Mouse (Mus musculus): ENCODE results near the gene Myo18a. TPM values are rescaled to one million over a fixed set of nuclear protein-coding genes. Genes with fewer than 3 reads are reported as not detected.

The Myo18a gene
- polyA plus RNA-seq, 1 experiment from 2014 or later, result 31.2 TPM

DNA sequence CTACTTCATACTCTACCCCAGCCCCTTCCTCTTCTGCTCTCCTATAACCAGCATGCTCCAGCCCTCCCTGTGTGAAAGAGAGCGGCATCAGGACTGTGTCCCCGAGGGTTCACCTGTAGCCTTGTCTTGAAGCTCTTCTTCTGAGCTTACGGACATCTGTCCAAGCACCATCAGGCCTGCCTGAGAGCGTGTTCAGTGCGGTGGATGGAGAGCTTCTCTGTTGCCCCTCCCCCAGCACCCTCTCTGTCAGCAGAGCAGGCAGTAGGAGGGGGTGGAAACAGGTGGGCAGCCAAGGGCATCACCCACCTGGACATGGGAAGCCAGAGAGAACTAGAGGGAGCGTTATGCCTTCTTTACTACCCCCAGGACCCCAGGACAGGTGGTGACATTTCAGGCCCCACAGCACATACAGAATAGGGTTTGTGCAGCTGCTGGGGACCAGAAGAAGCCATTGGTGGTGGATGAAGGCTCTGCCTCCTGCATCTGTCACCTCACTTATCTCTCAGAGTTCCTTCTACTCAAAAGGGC, 88.5 kb downstream of the Myo18a start:
- Histone ChIP-seq H3K4me2 (ENCODE audit: low read depth, low read length) (no peak overlapping the region), H3K36me3 (ENCODE audit: control insufficient read depth, insufficient read depth, low read length) (peaks cover 8% of the 10 kb centered on the region), H3K4me1 (ENCODE audit: control insufficient read depth, insufficient read depth, low read length) (peaks cover 20% of the 10 kb centered on the region), H3K4me3 (ENCODE audit: low read length) (no peak overlapping the region), H3K9ac (ENCODE audit: low read depth, low read length) (no peak overlapping the region), H3K27ac (ENCODE audit: low read length) (no peak overlapping the region), H3K9me3 (ENCODE audit: control insufficient read depth, low read length) (no peaks in the 10 kb centered on the region), H3K27me3 (replicated peaks; ENCODE audit: control insufficient read depth, insufficient read depth, low read length) (no peaks in the 10 kb centered on the region)
- WGBS, result 72% methylated on average over 6 of the region's 6 CpGs
- no peak for ATAC-seq

GRCm38 (mm10) chr11:77852195-77852594, 89.1 kb downstream of the Myo18a start:
- Histone ChIP-seq H3K27me3 (replicated peaks; ENCODE audit: control insufficient read depth, insufficient read depth, low read length) (no peaks in the 10 kb centered on the region), H3K9me3 (ENCODE audit: control insufficient read depth, low read length) (no peaks in the 10 kb centered on the region), H3K36me3 (ENCODE audit: control insufficient read depth, insufficient read depth, low read length) (peaks cover 8% of the 10 kb centered on the region), H3K4me1 (ENCODE audit: control insufficient read depth, insufficient read depth, low read length) (peaks cover 20% of the 10 kb centered on the region), H3K9ac (ENCODE audit: low read depth, low read length) (no peak overlapping the region), H3K4me3 (ENCODE audit: low read length) (no peak overlapping the region), H3K27ac (ENCODE audit: low read length) (no peak overlapping the region), H3K4me2 (ENCODE audit: low read depth, low read length) (no peak overlapping the region)
- 61% methylated on average over 3 of the region's 3 CpGs for WGBS
- ATAC-seq, result no peak

DNA sequence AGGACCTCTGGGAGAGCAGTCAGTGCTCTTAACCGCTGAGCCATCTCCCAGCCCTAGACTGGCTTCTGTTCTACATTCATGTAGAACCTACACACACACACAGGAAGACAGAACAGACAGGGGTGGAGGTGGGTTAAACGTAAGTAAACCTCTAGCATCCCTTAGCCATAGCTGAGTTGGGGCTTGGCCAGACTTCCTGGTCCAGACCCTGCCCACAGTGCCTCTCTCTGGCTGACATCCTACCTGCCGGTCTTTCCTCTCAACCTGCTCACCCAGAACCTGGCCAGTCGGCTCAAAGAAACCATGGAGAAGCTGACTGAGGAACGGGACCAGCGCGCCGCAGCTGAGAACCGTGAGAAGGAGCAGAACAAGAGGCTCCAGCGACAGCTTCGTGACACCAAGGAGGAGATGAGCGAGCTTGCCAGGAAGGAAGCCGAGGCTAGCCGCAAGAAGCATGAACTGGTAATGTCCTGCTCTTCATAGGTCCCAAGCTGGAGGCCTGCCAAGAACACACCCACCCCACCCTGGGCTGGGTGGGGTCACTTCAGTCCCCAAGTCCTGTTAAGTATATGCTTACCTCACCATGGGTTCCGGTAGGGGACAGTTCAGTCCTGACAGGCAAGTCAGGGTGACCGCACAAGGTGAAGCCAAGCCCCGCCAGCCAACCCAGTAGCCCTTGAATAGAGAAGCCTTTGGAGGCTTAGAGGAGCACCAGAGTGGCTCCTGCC, 90.1 kb downstream of the Myo18a start:
- Histone ChIP-seq H3K4me1 (ENCODE audit: control insufficient read depth, insufficient read depth, low read length) (peaks cover 18% of the 10 kb centered on the region), H3K36me3 (ENCODE audit: control insufficient read depth, insufficient read depth, low read length) (peaks cover 8% of the 10 kb centered on the region), H3K9ac (ENCODE audit: low read depth, low read length) (no peak overlapping the region), H3K4me3 (ENCODE audit: low read length) (no peak overlapping the region), H3K9me3 (ENCODE audit: control insufficient read depth, low read length) (no peaks in the 10 kb centered on the region), H3K27ac (ENCODE audit: low read length) (no peak overlapping the region), H3K27me3 (replicated peaks; ENCODE audit: control insufficient read depth, insufficient read depth, low read length) (no peaks in the 10 kb centered on the region), H3K4me2 (ENCODE audit: low read depth, low read length) (no peak overlapping the region)
- WGBS, result 89% methylated on average over 17 of the region's 17 CpGs
- no peak for ATAC-seq

GRCm38 (mm10) chr11:77854641-77855040, 91.6 kb downstream of the Myo18a start:
- no peaks in the 10 kb centered on the region for H3K27me3 ChIP-seq (replicated peaks; ENCODE audit: control insufficient read depth, insufficient read depth, low read length)
- H3K9me3 ChIP-seq (ENCODE audit: control insufficient read depth, low read length), result no peaks in the 10 kb centered on the region
- H3K4me1 ChIP-seq (ENCODE audit: control insufficient read depth, insufficient read depth, low read length), result peaks cover 18% of the 10 kb centered on the region
- H3K9ac ChIP-seq (ENCODE audit: low read depth, low read length), result no peak overlapping the region
- H3K27ac ChIP-seq (ENCODE audit: low read length), result no peak overlapping the region
- H3K4me2 ChIP-seq (ENCODE audit: low read depth, low read length), result no peak overlapping the region
- WGBS, result 60% methylated on average over 3 of the region's 3 CpGs
- ATAC-seq, result no peak
- H3K36me3 ChIP-seq (ENCODE audit: control insufficient read depth, insufficient read depth, low read length), result peaks cover 8% of the 10 kb centered on the region; the same call in 1 of the 2 replicates
- no peak overlapping the region for H3K4me3 ChIP-seq (ENCODE audit: low read length)

- Histone ChIP-seq H3K4me2 (ENCODE audit: low read depth, low read length) (no peak overlapping the region), H3K4me3 (ENCODE audit: low read length) (no peak overlapping the region), H3K4me1 (ENCODE audit: control insufficient read depth, insufficient read depth, low read length) (peaks cover 13% of the 10 kb centered on the region), H3K9me3 (ENCODE audit: control insufficient read depth, low read length) (no peaks in the 10 kb centered on the region), H3K9ac (ENCODE audit: low read depth, low read length) (no peak overlapping the region), H3K36me3 (ENCODE audit: control insufficient read depth, insufficient read depth, low read length) (peaks cover 5% of the 10 kb centered on the region; the same call in 1 of the 2 replicates), H3K27ac (ENCODE audit: low read length) (no peak overlapping the region), H3K27me3 (replicated peaks; ENCODE audit: control insufficient read depth, insufficient read depth, low read length) (no peaks in the 10 kb centered on the region)
- no peak for ATAC-seq
- 43% methylated on average over 15 of the region's 15 CpGs for WGBS
These were observed 92.3 kb downstream of the Myo18a start for GRCm38 (mm10) chr11:77855396-77855795.

DNA sequence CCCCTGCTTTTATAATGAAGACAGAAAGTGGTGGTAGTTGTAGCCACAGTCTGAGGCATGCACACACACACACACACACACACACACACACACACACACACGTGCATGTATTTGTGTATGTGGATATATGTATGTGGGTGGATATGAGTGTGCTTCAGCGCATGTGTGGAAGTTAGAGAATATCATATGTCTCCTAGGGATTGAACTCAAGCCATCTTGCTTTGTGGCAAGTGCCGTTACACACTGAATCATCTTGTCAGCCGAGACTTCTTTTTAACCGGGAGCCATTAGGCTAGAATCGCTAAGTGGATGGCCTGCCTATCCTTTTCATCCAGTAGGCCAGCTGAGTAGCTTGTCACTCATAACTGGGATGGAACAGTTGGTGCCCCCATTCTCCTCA, 94.0 kb downstream of the Myo18a start:
- no peak overlapping the region for H3K4me2 ChIP-seq (ENCODE audit: low read depth, low read length)
- H3K27me3 ChIP-seq (replicated peaks; ENCODE audit: control insufficient read depth, insufficient read depth, low read length), result no peaks in the 10 kb centered on the region
- 88% methylated on average over 6 of the region's 6 CpGs for WGBS

DNA sequence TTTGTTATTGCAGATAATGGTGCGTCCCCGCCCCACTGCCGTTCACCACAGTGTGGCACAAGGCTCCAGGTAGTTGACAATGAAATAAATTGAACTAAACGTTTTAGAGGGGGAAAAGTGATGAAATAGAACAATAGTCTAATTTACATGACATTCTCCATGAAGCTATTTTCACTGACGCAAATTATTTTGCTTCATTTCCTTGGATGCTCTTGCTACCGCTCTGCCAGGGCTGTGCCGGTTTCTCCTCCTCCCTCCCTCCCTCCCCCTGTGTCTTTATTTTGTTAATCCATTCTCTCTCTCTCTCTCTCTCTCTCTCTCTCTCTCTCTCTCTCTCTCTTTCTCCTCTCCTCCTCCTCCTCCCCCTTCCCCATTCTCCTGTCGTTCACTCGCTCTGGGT, 95.5 kb downstream of the Myo18a start:
- peaks cover 10% of the 10 kb centered on the region for H3K4me1 ChIP-seq (ENCODE audit: control insufficient read depth, insufficient read depth, low read length)
- no peak overlapping the region for H3K9ac ChIP-seq (ENCODE audit: low read depth, low read length)
- no peak overlapping the region for H3K4me3 ChIP-seq (ENCODE audit: low read length)
- H3K36me3 ChIP-seq (ENCODE audit: control insufficient read depth, insufficient read depth, low read length), result peaks cover under 1% of the 10 kb centered on the region; the same call in 1 of the 2 replicates
- no peak for ATAC-seq
- 58% methylated on average over 9 of the region's 9 CpGs for WGBS
- H3K9me3 ChIP-seq (ENCODE audit: control insufficient read depth, low read length), result no peaks in the 10 kb centered on the region
- H3K4me2 ChIP-seq (ENCODE audit: low read depth, low read length), result no peak overlapping the region
- H3K27me3 ChIP-seq (replicated peaks; ENCODE audit: control insufficient read depth, insufficient read depth, low read length), result no peaks in the 10 kb centered on the region
- no peak overlapping the region for H3K27ac ChIP-seq (ENCODE audit: low read length)

More for the DNA sequence above, 94.0 kb downstream of the Myo18a start:
- no peaks in the 10 kb centered on the region for H3K9me3 ChIP-seq (ENCODE audit: control insufficient read depth, low read length)
- no peak for ATAC-seq
- peaks cover 10% of the 10 kb centered on the region for H3K4me1 ChIP-seq (ENCODE audit: control insufficient read depth, insufficient read depth, low read length)
- no peak overlapping the region for H3K9ac ChIP-seq (ENCODE audit: low read depth, low read length)
- H3K4me3 ChIP-seq (ENCODE audit: low read length), result no peak overlapping the region
- H3K27ac ChIP-seq (ENCODE audit: low read length), result no peak overlapping the region
- H3K36me3 ChIP-seq (ENCODE audit: control insufficient read depth, insufficient read depth, low read length), result peaks cover 5% of the 10 kb centered on the region; the same call in 1 of the 2 replicates

GRCm38 (mm10) chr11:77860947-77861346, 97.9 kb downstream of the Myo18a start:
- no peak for ATAC-seq

DNA sequence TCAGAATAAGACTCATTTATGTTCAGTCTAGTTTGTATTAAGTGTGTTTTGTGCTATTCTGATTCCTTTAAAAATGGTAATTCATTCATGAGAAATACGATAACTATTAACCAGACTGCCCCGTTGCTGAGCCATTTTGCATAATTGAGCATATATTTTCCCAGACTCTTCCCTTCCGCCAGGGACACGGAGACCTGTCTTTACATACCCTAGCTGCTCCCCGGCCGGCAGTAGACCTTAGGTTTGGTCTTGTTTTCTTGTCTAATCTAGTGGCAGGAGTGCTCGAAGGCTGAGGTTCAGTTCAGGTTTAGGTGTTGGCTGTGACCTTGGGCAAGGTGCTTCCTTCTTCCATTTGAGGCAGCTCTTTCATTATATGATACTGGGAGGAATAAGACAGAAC, 99.8 kb downstream of the Myo18a start:
- Histone ChIP-seq H3K4me2 (ENCODE audit: low read depth, low read length) (no peak overlapping the region), H3K9ac (ENCODE audit: low read depth, low read length) (no peak overlapping the region), H3K27me3 (replicated peaks; ENCODE audit: control insufficient read depth, insufficient read depth, low read length) (no peaks in the 10 kb centered on the region), H3K4me1 (ENCODE audit: control insufficient read depth, insufficient read depth, low read length) (0 out of 2 replicates have a peak, but pooled peaks cover 2% of the 10 kb centered on the region), H3K27ac (ENCODE audit: low read length) (no peak overlapping the region), H3K4me3 (ENCODE audit: low read length) (no peak overlapping the region), H3K36me3 (ENCODE audit: control insufficient read depth, insufficient read depth, low read length) (no peaks in the 10 kb centered on the region), H3K9me3 (ENCODE audit: control insufficient read depth, low read length) (no peaks in the 10 kb centered on the region)
- 78% methylated on average over 7 of the region's 7 CpGs for WGBS
- no peak for ATAC-seq

More at GRCm38 (mm10) chr11:77860947-77861346, 97.9 kb downstream of the Myo18a start:
- H3K27ac ChIP-seq (ENCODE audit: low read length), result no peak overlapping the region
- WGBS, result 79% methylated on average over 9 of the region's 9 CpGs
- no peak overlapping the region for H3K4me3 ChIP-seq (ENCODE audit: low read length)
- H3K36me3 ChIP-seq (ENCODE audit: control insufficient read depth, insufficient read depth, low read length), result no peaks in the 10 kb centered on the region
- no peaks in the 10 kb centered on the region for H3K27me3 ChIP-seq (replicated peaks; ENCODE audit: control insufficient read depth, insufficient read depth, low read length)
- H3K4me2 ChIP-seq (ENCODE audit: low read depth, low read length), result no peak overlapping the region
- no peak overlapping the region for H3K9ac ChIP-seq (ENCODE audit: low read depth, low read length)
- H3K4me1 ChIP-seq (ENCODE audit: control insufficient read depth, insufficient read depth, low read length), result no peaks in the 10 kb centered on the region
- no peaks in the 10 kb centered on the region for H3K9me3 ChIP-seq (ENCODE audit: control insufficient read depth, low read length)

All from intestine, embryonic 16.5 days (tissue).